Mouse (Mus musculus): ENCODE results near the gene Riox1. TPM values are rescaled to one million over a fixed set of nuclear protein-coding genes. Genes with fewer than 3 reads are reported as not detected.

The Riox1 gene
- total RNA-seq, 1 experiment: 22.6 TPM

GRCm38 (mm10) chr12:83923486-83923859, 26.9 kb upstream of the Riox1 start:
- H3K9ac ChIP-seq (ENCODE audit: insufficient read depth, low read depth, low read length, poor library complexity, severe bottlenecking): no peak overlapping the region
- no peak overlapping the region for H3K27ac ChIP-seq (ENCODE audit: insufficient read depth, low read depth, low read length, poor library complexity, severe bottlenecking)
- no peaks in the 10 kb centered on the region for H3K9me3 ChIP-seq (ENCODE audit: control insufficient read depth, insufficient read depth, low read depth, low read length)
- H3K4me1 ChIP-seq (ENCODE audit: control insufficient read depth in 2 of 2, insufficient read depth in 2 of 2, low read length in 2 of 2, poor library complexity in 1 of 2): no peaks in the 10 kb centered on the region; a peak in 2 of 4 replicates
- no peak for DNase-seq (ENCODE audit: low read depth, low spot score)
- in situ Hi-C loops (cut with MboI; ENCODE audit: low sequenced_read_pairs in 2 of 2, unreplicated experiment in 2 of 2): no loop called here
- no peak for TF ChIP-seq HCFC1 (IDR thresholded peaks at IDR 0.05; ENCODE audit: borderline replicate concordance, insufficient read depth, low read length)
- TF ChIP-seq CHD2 (IDR thresholded peaks at IDR 0.05; ENCODE audit: low read depth, low read length): no peak
- no peak for TF ChIP-seq MAFK (IDR thresholded peaks at IDR 0.05; ENCODE audit: insufficient read depth, low read depth, low read length)
- H3K36me3 ChIP-seq (ENCODE audit: control insufficient read depth, insufficient read depth, low read length, poor library complexity, severe bottlenecking): no peaks in the 10 kb centered on the region
- no peak overlapping the region for H3K4me3 ChIP-seq (ENCODE audit: insufficient read depth in 1 of 2, low read depth in 1 of 2, low read length in 2 of 2, poor library complexity in 1 of 2, severe bottlenecking in 1 of 2)

- no peaks in the 10 kb centered on the region for H3K36me3 ChIP-seq (ENCODE audit: control insufficient read depth, insufficient read depth, low read length, poor library complexity, severe bottlenecking)
- H3K4me1 ChIP-seq (ENCODE audit: control insufficient read depth in 2 of 2, insufficient read depth in 2 of 2, low read length in 2 of 2, poor library complexity in 1 of 2): no peaks in the 10 kb centered on the region; a peak in 2 of 4 replicates
- H3K9me3 ChIP-seq (ENCODE audit: control insufficient read depth, insufficient read depth, low read depth, low read length): no peaks in the 10 kb centered on the region
- H3K27ac ChIP-seq (ENCODE audit: insufficient read depth, low read depth, low read length, poor library complexity, severe bottlenecking): no peak overlapping the region
- no peak overlapping the region for H3K9ac ChIP-seq (ENCODE audit: insufficient read depth, low read depth, low read length, poor library complexity, severe bottlenecking)
- in situ Hi-C loops (cut with MboI; ENCODE audit: low sequenced_read_pairs in 2 of 2, unreplicated experiment in 2 of 2): no loop called here
- H3K4me3 ChIP-seq (ENCODE audit: insufficient read depth in 1 of 2, low read depth in 1 of 2, low read length in 2 of 2, poor library complexity in 1 of 2, severe bottlenecking in 1 of 2): no peak overlapping the region
- TF ChIP-seq ZNF384 (IDR thresholded peaks at IDR 0.05; ENCODE audit: low read depth, low read length): no peak
- no peak for TF ChIP-seq HCFC1 (IDR thresholded peaks at IDR 0.05; ENCODE audit: borderline replicate concordance, insufficient read depth, low read length)
- no peak for TF ChIP-seq ZC3H11A (IDR thresholded peaks at IDR 0.05; ENCODE audit: borderline replicate concordance, low read depth, low read length)
- TF ChIP-seq MAFK (IDR thresholded peaks at IDR 0.05; ENCODE audit: insufficient read depth, low read depth, low read length): no peak
- TF ChIP-seq CHD2 (IDR thresholded peaks at IDR 0.05; ENCODE audit: low read depth, low read length): no peak
- no peak for DNase-seq (ENCODE audit: low read depth, low spot score)
Observed at GRCm38 (mm10) chr12:83924332-83924731, 26.1 kb upstream of the Riox1 start.

- DNase-seq (ENCODE audit: low read depth, low spot score): no peak
- Histone ChIP-seq H3K4me3 (ENCODE audit: insufficient read depth in 1 of 2, low read depth in 1 of 2, low read length in 2 of 2, poor library complexity in 1 of 2, severe bottlenecking in 1 of 2) (no peak overlapping the region), H3K27ac (ENCODE audit: insufficient read depth, low read depth, low read length, poor library complexity, severe bottlenecking) (no peak overlapping the region), H3K36me3 (ENCODE audit: control insufficient read depth, insufficient read depth, low read length, poor library complexity, severe bottlenecking) (no peaks in the 10 kb centered on the region), H3K9ac (ENCODE audit: insufficient read depth, low read depth, low read length, poor library complexity, severe bottlenecking) (no peak overlapping the region), H3K4me1 (ENCODE audit: control insufficient read depth in 2 of 2, insufficient read depth in 2 of 2, low read length in 2 of 2, poor library complexity in 1 of 2) (no peaks in the 10 kb centered on the region; a peak in 2 of 4 replicates), H3K9me3 (ENCODE audit: control insufficient read depth, insufficient read depth, low read depth, low read length) (no peaks in the 10 kb centered on the region)
- in situ Hi-C loops (cut with MboI; ENCODE audit: low sequenced_read_pairs in 2 of 2, unreplicated experiment in 2 of 2): no loop called here
- no peak for TF ChIP-seq ZC3H11A (IDR thresholded peaks at IDR 0.05; ENCODE audit: borderline replicate concordance, low read depth, low read length)
- TF ChIP-seq CHD2 (IDR thresholded peaks at IDR 0.05; ENCODE audit: low read depth, low read length): no peak
- no peak for TF ChIP-seq HCFC1 (IDR thresholded peaks at IDR 0.05; ENCODE audit: borderline replicate concordance, insufficient read depth, low read length)
- no peak for TF ChIP-seq MAFK (IDR thresholded peaks at IDR 0.05; ENCODE audit: insufficient read depth, low read depth, low read length)
- TF ChIP-seq ZNF384 (IDR thresholded peaks at IDR 0.05; ENCODE audit: low read depth, low read length): no peak
Observed at GRCm38 (mm10) chr12:83925160-83925703, 25.2 kb upstream of the Riox1 start.

- no peak for TF ChIP-seq CHD2 (IDR thresholded peaks at IDR 0.05; ENCODE audit: low read depth, low read length)
- TF ChIP-seq MAFK (IDR thresholded peaks at IDR 0.05; ENCODE audit: insufficient read depth, low read depth, low read length): no peak
- no peak for TF ChIP-seq ZC3H11A (IDR thresholded peaks at IDR 0.05; ENCODE audit: borderline replicate concordance, low read depth, low read length)
- TF ChIP-seq HCFC1 (IDR thresholded peaks at IDR 0.05; ENCODE audit: borderline replicate concordance, insufficient read depth, low read length): no peak
- no peak overlapping the region for H3K4me3 ChIP-seq (ENCODE audit: insufficient read depth in 1 of 2, low read depth in 1 of 2, low read length in 2 of 2, poor library complexity in 1 of 2, severe bottlenecking in 1 of 2)
- no peak overlapping the region for H3K9ac ChIP-seq (ENCODE audit: insufficient read depth, low read depth, low read length, poor library complexity, severe bottlenecking)
- H3K27ac ChIP-seq (ENCODE audit: insufficient read depth, low read depth, low read length, poor library complexity, severe bottlenecking): no peak overlapping the region
- no peaks in the 10 kb centered on the region for H3K9me3 ChIP-seq (ENCODE audit: control insufficient read depth, insufficient read depth, low read depth, low read length)
- H3K4me1 ChIP-seq (ENCODE audit: control insufficient read depth in 2 of 2, insufficient read depth in 2 of 2, low read length in 2 of 2, poor library complexity in 1 of 2): no peaks in the 10 kb centered on the region; a peak in 2 of 4 replicates
- no peaks in the 10 kb centered on the region for H3K36me3 ChIP-seq (ENCODE audit: control insufficient read depth, insufficient read depth, low read length, poor library complexity, severe bottlenecking)
- in situ Hi-C loops (cut with MboI; ENCODE audit: low sequenced_read_pairs in 2 of 2, unreplicated experiment in 2 of 2): no loop called here
- DNase-seq (ENCODE audit: low read depth, low spot score): no peak
Observed at GRCm38 (mm10) chr12:83926061-83926460, 24.3 kb upstream of the Riox1 start.

GRCm38 (mm10) chr12:83927747-83928146, 22.7 kb upstream of the Riox1 start:
- Histone ChIP-seq H3K36me3 (ENCODE audit: control insufficient read depth, insufficient read depth, low read length, poor library complexity, severe bottlenecking) (no peaks in the 10 kb centered on the region), H3K9ac (ENCODE audit: insufficient read depth, low read depth, low read length, poor library complexity, severe bottlenecking) (no peak overlapping the region), H3K4me1 (ENCODE audit: control insufficient read depth in 2 of 2, insufficient read depth in 2 of 2, low read length in 2 of 2, poor library complexity in 1 of 2) (no peaks in the 10 kb centered on the region; a peak in 2 of 4 replicates), H3K4me3 (ENCODE audit: insufficient read depth in 1 of 2, low read depth in 1 of 2, low read length in 2 of 2, poor library complexity in 1 of 2, severe bottlenecking in 1 of 2) (no peak overlapping the region), H3K27ac (ENCODE audit: insufficient read depth, low read depth, low read length, poor library complexity, severe bottlenecking) (no peak overlapping the region), H3K9me3 (ENCODE audit: control insufficient read depth, insufficient read depth, low read depth, low read length) (no peaks in the 10 kb centered on the region)
- DNase-seq (ENCODE audit: low read depth, low spot score): no peak
- in situ Hi-C loops (cut with MboI; ENCODE audit: low sequenced_read_pairs in 2 of 2, unreplicated experiment in 2 of 2): no loop called here
- no peak for TF ChIP-seq ZNF384 (IDR thresholded peaks at IDR 0.05; ENCODE audit: low read depth, low read length)
- TF ChIP-seq HCFC1 (IDR thresholded peaks at IDR 0.05; ENCODE audit: borderline replicate concordance, insufficient read depth, low read length): no peak
- TF ChIP-seq CHD2 (IDR thresholded peaks at IDR 0.05; ENCODE audit: low read depth, low read length): no peak
- TF ChIP-seq ZC3H11A (IDR thresholded peaks at IDR 0.05; ENCODE audit: borderline replicate concordance, low read depth, low read length): no peak
- no peak for TF ChIP-seq MAFK (IDR thresholded peaks at IDR 0.05; ENCODE audit: insufficient read depth, low read depth, low read length)
